Mouse (Mus musculus): Measurements from ENCODE around the gene Gm37419. TPM values are rescaled to one million over a fixed set of nuclear protein-coding genes. Genes with fewer than 3 reads are reported as not detected.

The Gm37419 gene
- total RNA-seq, 2 experiments from 2014 or later, result not detected

DNA sequence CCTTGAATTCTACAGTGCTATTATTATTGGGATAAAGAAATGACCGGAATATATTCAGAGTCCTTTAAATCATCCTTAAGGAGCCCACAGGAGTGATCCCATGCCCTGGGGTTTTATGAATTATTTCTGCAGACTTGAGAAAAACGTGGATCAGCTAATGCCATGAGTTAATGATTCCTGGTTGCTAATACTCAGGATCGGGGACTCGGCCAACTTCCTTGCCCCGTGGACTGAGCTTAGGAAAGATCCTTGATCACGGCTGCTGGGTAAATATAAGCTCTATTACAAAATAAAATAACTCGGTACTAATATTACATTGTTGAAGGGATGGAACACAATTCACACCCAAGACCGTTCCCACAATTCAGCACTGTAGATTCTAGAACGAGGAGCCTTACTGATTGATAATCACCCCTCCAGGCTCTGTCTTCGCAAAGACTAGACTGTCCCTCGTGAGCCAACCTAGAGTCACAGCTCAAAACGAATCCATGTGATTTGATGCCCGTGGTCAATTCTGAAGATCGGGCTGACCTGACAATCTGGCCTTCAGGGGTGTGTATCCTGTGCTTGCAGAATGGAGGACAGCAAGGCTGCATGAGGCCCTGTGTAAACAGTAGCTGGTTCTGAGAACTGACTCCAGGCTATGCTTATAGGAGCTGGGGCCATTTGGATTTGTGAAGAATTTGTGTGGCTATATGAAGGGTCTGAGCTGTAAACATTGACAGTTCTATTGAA, 3.7 kb downstream of the Gm37419 start:
- Histone ChIP-seq H3K27ac (peak overlapping the region; percentile 99), H3K4me3 (no peak overlapping the region)
- no peak for TF ChIP-seq CTCF (conservative IDR thresholded peaks at IDR 0.05)
- no peak for DNase-seq (ENCODE audit: low spot score in 2 of 2)

DNA sequence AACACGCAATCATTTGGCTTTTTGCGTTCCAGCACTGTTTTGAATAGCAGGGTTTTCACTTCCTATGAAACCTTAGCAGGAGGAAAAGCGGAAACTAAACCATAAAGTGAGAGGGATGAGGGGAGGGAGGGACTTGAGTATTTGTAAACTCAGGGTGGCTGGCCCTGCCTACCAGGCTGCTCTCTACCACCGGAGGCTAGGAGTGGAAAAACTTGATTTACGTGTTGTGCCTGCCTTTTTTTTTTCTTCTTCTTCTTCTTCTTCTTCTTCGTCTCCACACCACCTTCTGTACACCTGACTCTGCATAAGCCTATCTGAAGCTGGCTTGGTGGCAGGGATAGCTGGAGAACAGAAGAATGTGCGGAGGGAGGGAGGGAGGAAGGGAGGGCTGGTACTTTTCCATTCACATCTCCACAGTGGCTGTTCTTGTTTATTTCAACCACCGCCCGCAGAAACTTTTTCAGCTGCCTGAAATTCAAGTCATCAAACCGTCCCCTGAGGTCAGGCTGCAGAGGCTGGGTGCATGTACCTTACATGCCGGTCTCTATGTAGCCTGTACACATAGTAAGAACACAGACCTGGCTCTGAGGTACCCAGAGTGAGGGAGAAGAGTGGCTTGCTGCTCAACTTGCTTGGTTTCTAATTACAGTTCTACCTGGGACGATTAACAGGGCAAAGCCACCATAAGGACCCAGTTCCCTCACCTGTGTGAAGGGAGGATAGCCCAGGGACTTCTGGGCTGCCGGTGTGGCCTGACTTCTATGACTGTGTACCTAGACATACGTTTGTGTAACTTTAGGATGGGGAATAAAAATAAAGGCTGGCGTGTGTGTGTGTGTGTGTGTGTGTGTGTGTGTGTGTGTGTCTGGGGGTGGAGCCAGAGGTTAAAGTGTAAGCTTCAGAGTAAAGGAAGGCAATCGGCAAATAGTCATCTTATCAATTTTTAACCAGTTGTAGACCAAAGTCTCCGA, 5.4 kb downstream of the Gm37419 start:
- Histone ChIP-seq H3K27ac (peak overlapping the region; percentile 63), H3K4me3 (no peak overlapping the region; the same call in 1 of the 2 replicates)
- no peak for TF ChIP-seq CTCF (conservative IDR thresholded peaks at IDR 0.05)
- no peak for DNase-seq (ENCODE audit: low spot score in 2 of 2)

DNA sequence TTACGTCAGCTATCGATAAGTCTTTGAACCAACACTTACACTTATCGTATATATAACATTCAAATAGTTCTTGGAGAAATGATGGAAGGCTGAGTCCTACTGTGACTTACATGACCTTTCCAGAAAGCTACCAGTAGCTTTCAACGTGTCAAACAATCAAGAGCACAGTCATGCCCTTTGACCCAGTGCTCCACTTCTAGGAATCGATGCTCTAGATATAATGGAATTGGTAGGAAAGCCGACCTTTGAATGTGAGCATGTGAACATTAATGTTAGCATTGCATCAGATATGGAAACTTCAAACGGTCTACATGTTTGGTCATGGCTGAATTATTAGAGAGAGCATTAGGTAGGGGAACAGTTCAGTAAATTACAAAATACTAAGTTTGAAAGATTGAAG, 8.1 kb downstream of the Gm37419 start:
- H3K27ac ChIP-seq, result no peak overlapping the region
- DNase-seq (ENCODE audit: low spot score in 2 of 2), result no peak
- no peak for TF ChIP-seq CTCF (conservative IDR thresholded peaks at IDR 0.05)
- no peak overlapping the region for H3K4me3 ChIP-seq

DNA sequence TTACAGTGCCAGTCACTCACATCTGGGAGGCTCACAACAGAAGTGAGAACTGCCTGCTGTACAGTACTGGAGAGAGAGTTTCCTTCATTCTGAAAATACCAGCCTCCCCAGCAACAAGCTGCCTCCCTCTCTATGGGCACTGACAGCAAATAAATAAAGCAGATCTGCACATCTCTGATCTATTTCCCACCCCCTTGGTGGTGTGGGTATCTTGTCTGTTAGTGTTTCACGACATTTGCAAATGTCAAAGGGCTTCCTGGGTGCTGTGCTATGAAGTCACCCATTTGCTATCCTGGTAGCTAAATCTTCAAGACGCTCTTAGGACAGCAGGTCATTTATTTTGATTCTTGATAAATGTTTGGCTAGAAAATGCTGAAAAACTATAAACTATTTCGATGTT, 8.9 kb downstream of the Gm37419 start:
- TF ChIP-seq CTCF (conservative IDR thresholded peaks at IDR 0.05), result no peak
- DNase-seq (ENCODE audit: low spot score in 2 of 2), result no peak
- no peak overlapping the region for H3K27ac ChIP-seq
- H3K4me3 ChIP-seq, result no peak overlapping the region

DNA sequence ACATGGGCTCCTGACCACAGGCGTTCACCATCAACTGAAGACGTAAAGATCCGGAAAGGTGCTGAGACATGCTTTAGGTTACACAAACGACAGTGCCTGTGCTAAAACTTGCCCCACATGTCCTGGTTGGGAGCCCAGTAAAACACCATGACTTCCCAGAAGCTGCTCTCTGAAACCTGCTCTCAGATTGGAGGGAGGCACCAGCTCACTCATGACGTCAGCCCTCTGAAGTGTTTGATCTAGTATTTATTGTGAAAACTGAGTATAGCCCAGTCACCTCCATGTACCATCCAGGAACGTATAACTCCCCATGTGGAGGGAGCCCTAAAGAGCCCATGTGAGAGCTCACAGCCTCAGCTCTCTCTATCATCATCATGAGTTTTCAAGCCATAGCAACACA, 9.6 kb downstream of the Gm37419 start:
- TF ChIP-seq CTCF (conservative IDR thresholded peaks at IDR 0.05), result no peak
- DNase-seq (ENCODE audit: low spot score in 2 of 2), result no peak
- no peak overlapping the region for H3K27ac ChIP-seq
- no peak overlapping the region for H3K4me3 ChIP-seq

DNA sequence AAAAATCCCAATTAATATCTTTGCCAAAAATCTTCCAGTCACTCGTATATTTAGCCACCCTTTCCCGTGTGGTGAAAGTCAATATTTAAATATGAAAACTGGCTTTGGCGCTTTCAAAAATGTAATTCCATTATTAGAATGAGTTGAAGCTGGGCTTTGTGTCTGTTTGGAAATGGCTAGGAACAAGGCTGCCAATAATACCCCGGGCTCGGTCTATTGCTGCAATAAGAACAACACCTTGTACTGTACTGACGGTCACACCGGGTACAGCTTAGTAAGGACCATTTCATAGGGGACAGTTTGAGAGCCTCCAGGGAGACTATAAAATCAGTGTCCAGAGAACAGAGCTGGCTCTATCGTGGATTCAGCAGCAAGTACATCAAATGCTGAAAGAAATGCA, 17.6 kb downstream of the Gm37419 start:
- Histone ChIP-seq H3K4me3 (no peak overlapping the region), H3K27ac (no peak overlapping the region)
- no peak for TF ChIP-seq CTCF (conservative IDR thresholded peaks at IDR 0.05)
- no peak for DNase-seq (ENCODE audit: low spot score in 2 of 2)

DNA sequence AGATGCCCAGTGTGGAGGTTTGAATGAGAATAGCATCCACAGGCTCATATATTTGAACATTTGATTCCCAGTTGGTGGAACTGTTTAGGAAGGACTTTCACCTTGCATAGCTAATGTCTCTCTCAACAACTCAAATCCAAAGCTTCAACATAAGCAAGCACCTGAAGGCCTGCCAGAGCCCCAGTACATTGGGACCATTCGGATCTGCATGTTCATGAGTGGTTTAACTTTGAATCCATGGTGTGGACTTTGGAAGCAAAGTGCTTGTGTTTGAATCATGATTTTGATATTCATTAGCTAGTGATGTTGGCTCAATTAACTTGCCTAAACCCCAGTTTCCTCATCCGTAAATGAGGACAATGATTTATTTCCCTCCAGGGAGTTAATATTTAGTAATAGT, 21.6 kb downstream of the Gm37419 start:
- H3K27ac ChIP-seq, result no peak overlapping the region
- TF ChIP-seq CTCF (conservative IDR thresholded peaks at IDR 0.05), result no peak
- no peak overlapping the region for H3K4me3 ChIP-seq
- no peak for DNase-seq (ENCODE audit: low spot score in 2 of 2)

DNA sequence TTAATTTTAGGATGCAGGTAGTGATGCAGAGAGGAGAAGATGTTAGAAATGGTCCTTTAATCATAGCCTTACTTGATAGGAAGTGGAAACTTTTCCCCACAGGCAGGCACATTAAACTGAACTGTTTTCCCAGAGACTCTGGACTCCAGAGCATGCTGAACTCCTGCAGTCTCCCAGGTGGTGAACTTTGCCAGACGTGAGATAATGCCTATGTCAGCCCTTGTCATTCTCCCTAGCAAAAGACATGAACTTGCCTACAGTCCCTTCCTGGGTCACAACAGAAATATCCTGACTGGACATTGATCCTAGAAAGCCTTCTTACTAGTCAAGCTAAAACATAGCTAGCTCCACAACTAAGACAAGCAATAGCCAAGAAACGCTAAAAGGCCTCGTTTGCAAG, 23.0 kb downstream of the Gm37419 start:
- DNase-seq (ENCODE audit: low spot score in 2 of 2), result no peak
- TF ChIP-seq CTCF (conservative IDR thresholded peaks at IDR 0.05), result no peak
- Histone ChIP-seq H3K27ac (no peak overlapping the region), H3K4me3 (no peak overlapping the region)

DNA sequence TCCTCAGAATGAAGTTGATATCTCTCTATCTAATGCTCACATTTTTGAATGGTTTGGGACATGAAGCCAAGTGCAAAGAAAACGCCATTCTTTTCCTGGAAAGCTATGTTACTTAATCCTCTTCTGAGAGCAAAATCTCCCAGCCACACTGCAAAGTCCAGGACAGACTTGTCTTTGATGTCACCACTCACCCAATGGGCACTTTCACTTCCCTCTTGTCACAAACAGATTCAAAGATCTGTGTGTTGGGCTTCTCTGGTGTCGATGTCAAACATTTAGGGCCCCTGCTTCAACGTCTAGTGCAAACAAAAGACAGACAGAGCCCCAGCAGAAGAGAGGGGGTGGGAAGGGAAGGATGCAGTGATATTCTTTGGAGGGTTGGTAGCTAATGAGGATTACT, 23.8 kb downstream of the Gm37419 start:
- no peak overlapping the region for H3K27ac ChIP-seq
- no peak for TF ChIP-seq CTCF (conservative IDR thresholded peaks at IDR 0.05)
- no peak overlapping the region for H3K4me3 ChIP-seq
- no peak for DNase-seq (ENCODE audit: low spot score in 2 of 2)

DNA sequence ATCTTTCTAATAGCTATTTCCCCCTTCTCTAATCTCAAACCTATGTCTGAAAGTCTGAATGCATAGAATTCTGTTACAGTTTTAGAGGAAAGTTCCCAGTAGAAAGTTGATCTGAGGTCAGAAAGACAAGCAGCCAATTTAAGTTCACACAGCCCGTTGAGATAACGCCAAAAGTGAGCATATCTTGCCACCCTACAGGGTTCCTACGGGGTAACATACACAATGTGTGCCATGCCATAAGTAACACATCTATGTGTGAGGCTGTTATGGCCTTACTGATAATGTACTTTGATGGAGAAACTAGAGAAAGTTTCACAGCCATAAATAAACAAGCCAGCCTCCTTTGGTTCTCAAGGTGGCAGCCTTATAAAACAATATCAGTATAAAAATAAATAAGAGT, 26.1 kb downstream of the Gm37419 start:
- TF ChIP-seq CTCF (conservative IDR thresholded peaks at IDR 0.05), result no peak
- Histone ChIP-seq H3K4me3 (no peak overlapping the region), H3K27ac (no peak overlapping the region)
- DNase-seq (ENCODE audit: low spot score in 2 of 2), result no peak

DNA sequence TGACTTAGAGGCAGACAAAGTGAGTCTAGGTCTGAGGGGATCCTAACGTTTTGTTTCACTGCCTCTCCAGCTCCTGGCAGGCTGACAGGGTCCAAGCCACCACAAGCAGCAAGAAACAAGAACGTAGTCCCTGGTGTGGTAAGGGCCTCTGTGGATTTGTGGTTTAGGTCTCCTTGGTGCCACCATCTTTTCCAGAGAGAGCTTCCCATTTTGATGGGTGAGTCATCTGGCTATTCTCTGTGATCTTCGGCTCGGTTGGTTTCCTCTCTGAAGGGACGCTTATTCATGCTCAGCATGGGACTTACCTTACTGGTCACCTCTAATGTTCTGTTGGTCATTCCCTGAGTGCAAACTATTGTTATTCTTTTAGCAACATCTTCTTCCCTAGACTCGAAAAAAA, 28.0 kb downstream of the Gm37419 start:
- H3K4me3 ChIP-seq, result no peak overlapping the region
- no peak for DNase-seq (ENCODE audit: low spot score in 2 of 2)
- H3K27ac ChIP-seq, result no peak overlapping the region
- no peak for TF ChIP-seq CTCF (conservative IDR thresholded peaks at IDR 0.05)

DNA sequence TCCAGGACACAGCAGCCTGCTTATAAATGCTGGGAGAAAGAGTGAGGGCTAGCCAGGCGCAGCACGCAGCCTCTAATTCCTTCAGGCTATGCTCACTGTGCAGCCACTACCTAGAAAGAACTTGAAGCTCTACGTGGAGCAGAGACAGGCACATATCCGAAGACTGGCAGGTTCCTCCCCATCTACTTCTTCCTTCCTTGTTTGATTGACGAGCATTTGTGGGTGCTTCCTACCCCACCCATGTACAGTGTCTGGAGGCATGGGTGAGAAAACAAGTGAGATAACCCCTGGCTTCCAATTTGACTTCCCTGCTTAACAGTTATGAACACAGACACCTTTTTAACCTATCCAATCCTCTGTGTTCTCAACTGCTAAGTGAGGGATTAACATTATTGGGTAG, 28.5 kb downstream of the Gm37419 start:
- TF ChIP-seq CTCF (conservative IDR thresholded peaks at IDR 0.05), result no peak
- no peak overlapping the region for H3K4me3 ChIP-seq
- H3K27ac ChIP-seq, result no peak overlapping the region
- no peak for DNase-seq (ENCODE audit: low spot score in 2 of 2)

DNA sequence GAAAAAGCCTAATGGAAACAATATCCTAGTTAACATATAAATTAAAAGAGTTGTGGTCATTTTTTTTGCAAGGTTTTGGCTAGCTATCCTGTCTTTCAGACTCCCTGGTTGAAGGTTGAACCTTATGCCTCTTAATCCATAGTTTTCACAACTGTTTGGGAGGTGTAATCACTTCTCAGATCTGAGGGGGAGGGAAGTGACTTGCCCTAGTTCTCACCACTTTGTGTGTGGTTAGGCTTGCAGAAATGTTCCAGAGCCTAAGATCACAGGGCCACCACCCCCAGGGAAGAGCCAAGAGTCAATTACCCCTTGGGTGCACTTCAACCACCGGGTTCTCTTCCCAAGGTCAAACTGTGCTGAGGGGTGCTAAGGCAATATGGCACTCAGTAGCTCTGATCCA, 33.4 kb downstream of the Gm37419 start:
- Histone ChIP-seq H3K27ac (no peak overlapping the region), H3K4me3 (no peak overlapping the region)
- no peak for DNase-seq (ENCODE audit: low spot score in 2 of 2)
- TF ChIP-seq CTCF (conservative IDR thresholded peaks at IDR 0.05), result no peak

Measured in layer of hippocampus, adult 2 months (tissue).